Mouse (Mus musculus): Measurements from ENCODE around the gene Mn1.

- TF ChIP-seq CTCF (IDR thresholded peaks at IDR 0.05; ENCODE audit: control insufficient read depth, insufficient read depth, low read length) = peak; percentile 37; the same call in 1 of the 2 replicates
- TF ChIP-seq POLR2A (IDR thresholded peaks at IDR 0.05; ENCODE audit: borderline replicate concordance, control insufficient read depth, low read depth, low read length) = no peak
These were observed 3.0 kb upstream of the Mn1 start for GRCm38 (mm10) chr5:111414192-111414591.

Measured in bone marrow, adult 2 months (tissue).